Mouse (Mus musculus) MN1 (cell line): ENCODE data around the gene Chst14.

Experiments
- DNase-seq: peaks from one replicate; pipeline ENCODE4 v3.0.0-alpha.2; 2016; ENCODE audit warnings: low spot score

Gene Chst14

DNA sequence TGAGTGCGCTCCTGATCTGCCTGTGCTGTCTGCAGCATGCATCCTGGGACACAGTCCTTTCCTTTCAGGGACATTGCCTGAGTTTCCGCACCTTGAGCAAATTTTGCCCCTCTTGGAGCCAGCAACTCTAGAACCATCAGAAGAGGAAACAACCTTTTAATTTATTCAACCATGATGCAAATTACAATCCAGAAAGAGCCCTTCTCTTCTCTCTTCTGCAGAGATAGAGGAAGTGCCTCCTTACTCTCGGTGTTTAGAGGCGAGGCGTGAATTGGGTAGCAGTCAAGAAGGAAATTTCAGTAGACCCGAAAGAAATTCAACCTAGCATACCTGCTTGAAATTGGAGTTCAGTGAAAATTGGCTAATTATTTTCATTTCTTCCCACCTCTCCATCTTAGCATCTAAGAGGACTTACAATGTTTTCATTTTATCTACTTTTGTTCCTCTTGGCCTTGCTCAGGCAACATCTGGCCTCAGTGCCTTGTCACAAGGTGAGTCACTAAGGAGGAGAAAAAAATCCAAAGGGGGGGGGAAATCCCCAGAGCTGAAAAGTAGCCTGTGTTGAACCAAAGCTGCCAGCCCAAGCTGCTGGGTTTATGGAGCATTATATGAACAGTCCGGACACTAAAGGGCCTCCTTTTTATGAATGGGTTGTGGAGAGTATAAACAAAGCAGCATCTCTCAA lies 20.7 kb upstream of the Chst14 start:
- no peak for DNase-seq

DNA sequence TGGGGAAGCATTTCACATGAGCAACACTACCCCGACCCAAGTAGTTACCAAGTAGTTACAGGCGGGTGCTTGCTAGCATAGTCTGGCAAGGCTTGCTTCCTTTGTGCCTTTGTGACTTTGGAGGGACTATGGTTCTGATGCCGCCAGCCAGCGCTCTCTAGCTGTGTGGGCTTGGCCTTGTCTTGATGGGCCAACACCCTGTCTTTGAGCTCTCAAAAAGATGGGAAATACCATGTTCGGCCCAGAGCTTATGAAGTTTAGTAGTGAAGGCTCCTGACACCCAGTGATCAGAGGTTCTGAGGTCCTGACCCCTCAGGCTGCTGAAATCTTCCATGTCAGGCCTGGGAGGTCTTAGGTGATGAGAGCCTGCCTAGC lies 20.2 kb upstream of the Chst14 start:
- DNase-seq = no peak

DNA sequence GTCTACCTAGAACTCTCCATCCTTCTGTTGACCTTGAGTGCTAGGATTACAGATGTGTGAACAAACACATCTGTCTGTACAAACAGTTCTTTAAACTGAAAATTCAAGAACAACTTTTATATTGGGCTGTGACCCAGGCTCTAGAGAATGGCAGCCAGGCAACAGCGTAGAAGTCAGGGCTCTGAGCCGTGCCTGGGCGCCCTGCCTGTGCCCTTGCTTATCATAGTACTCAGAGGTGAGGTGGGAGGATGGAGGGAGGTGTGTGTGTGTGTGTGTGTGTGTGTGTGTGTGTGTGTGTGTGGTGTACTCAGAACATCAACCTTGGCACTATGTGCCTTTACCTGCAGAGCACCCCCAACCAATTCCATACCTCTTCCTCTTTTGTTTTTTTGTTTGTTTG lies 18.5 kb upstream of the Chst14 start:
- no peak for DNase-seq

DNA sequence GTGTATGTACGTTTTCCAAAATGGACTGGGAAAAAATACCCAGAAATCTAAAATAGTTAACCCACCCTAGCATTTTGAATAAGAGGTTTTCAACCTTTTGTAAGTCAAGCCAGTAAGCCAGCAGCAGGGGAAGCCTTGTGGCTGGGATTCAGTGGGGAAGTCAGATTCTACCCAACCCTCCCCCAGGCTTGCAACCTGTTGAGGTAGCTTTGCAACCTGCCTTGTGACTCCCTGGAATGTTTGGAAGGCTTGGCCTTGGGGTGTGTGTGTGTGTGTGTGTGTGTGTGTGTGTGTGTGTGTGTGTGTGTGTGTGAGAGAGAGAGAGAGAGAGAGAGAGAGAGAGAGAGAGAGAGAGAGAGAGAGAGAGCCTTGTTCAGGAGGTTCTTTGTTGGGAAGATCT lies 17.1 kb upstream of the Chst14 start:
- no peak for DNase-seq

DNA sequence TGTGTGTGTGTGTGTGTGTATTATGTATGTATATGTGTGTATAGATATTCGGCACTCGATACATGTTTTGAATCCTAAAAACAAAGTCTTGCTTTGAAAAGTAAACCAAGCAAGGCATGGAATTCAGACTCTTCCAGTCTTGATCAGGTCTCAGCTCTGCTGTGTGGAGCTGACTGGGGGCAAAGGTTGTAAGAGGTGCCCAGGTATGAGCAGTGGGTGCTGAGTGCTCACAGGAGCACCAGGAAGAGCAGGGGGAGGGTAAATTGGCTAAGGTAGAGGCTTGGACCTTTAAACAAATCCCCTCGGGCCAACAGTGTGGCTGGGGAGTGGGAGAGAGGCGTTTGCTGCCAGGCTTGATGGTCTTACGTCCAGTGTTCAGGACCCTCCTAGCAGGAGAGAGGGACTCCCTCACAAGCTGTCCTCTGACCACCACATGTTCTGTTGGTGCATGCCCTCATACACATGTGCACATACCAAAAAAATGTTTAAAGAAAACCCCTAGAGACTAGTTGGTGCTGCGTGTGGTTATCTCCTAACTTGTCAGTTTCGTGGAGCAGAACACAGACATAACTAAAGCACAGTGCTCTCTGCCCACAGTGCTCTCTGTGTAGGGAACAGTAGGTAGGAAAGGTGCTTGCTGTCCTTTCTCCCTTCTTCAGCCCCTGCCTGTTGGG lies 15.6 kb upstream of the Chst14 start:
- DNase-seq = no peak

DNA sequence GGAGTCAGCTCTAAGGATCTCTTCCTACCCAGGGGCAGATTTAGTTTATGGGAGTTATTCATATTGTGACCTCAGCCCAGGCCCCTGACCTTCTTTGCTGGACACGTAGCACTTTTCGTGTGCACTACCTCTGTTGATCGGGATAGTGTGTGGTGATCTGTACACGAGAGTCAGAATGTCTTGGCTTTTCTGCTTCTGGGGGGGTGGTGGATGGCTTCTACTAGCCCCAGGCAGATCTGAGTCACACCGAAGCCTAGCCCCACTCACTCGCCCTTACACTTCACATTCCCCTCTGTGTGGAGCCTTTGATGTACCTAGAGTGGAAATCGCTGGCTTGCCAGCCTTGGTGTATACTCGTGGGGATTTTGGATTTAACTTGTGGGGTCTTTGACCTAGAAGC lies 13.6 kb upstream of the Chst14 start:
- DNase-seq = no peak

DNA sequence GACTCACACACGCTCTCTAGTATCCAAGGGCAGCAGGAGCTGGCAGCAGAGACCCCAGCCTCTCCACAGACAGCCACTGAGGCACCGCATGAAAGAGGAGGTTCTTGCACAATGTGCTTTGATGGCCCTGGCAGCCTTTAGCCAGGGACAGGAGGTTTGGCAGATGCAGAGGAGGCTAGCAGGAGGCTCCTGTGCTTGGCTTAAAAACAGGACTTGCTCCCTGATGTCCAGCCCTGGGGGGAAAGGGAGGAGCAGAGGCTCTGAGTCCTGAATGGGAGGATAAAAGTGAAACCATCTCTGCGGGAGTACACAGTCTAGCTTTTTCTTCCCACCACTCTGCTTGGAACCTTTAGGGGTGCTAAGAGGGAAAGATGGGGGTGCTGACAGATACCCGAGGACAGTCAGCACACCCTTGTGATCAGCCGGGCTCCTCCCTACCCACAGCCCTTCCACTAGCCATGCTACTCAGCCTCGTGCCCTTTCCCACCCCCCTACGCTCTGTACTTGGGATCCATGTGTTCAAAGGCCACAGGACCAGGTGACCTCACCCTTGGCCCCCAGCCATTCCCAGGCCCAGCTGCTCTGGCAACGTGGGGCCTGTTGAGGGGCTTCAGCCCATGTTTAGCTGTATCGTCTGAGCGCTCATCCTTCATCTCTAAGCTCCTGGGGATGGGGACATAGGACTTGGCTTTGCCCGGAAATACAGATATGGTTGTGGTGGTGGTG lies 12.6 kb upstream of the Chst14 start:
- no peak for DNase-seq

DNA sequence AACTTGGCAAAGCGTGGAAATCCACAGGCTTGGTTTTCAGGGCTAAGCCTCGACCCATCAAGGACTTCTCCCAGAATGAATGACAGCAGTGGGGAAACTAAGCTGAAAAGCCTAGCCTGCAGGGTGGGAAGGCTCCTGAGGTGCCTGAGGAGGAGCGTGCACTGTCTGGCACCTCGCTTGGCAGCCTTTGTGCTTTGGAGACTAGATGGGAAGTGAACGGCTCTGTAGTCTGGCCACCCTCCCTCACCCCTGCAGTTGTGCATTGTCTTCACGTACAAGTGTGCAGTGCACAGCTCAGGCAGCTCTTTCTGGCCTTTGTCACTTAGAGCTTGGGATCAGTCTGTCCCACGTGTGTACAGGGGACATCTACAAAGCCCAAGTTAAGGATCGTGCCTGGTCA lies 11.6 kb upstream of the Chst14 start:
- no peak for DNase-seq

DNA sequence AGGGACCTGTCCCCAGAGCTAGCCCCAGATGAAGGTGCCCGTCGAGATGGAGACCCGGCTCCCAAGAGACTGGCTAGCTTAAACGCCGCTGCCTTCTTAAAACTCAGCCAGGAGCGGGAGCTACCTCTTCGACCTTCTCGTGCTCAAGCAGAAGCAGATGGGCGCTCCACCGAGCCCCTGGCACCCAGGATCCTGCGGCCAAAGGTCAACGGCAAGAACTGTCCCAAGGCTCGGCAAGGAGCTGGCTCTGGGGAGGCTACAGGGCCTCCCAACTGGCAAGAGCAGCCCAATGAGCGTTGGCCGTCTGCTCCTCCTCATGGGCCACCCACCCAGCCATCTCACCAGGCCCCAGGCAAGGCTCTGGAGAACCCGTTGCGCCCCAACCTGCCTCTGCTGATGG lies 9.9 kb upstream of the Chst14 start:
- DNase-seq = no peak

DNA sequence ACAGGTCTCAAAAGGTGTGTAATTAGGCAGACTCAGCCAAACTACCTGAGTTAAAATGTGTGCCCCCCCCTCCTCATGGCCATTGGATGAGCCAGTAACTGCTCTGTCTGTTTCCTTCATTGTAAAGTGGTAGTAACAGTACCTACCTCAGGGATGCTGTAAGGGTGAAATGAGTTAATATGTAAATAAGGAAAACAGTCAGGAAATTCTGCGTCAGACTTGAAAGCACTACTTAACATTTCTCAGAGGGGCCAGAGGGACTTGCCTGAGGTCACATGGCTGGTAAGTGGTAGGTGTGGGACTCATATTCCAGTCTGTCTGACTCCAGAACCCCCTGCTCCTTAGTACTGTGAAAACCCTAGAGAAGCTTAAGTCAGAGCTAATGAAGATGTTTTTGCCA lies 7.8 kb upstream of the Chst14 start:
- no peak for DNase-seq

DNA sequence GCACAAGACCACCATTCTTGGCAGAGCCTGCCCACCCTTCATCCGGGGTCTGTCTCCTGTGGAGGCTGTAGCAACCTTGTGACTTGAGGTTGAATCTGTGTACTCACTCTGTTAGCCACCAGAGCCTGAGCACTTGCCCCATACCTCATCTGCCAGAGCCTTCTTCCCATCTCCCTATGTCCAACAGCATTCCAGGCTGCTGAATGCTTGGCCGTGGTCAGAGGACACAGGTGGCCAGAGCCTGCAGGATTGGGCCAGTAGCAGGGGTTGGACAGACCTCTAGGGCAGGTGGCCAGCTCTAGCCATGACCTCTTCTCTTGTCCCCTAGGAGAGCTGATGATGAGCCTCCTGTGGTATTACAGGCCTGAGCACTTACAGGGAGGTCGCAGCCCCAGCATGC lies 5.9 kb upstream of the Chst14 start:
- no peak for DNase-seq

DNA sequence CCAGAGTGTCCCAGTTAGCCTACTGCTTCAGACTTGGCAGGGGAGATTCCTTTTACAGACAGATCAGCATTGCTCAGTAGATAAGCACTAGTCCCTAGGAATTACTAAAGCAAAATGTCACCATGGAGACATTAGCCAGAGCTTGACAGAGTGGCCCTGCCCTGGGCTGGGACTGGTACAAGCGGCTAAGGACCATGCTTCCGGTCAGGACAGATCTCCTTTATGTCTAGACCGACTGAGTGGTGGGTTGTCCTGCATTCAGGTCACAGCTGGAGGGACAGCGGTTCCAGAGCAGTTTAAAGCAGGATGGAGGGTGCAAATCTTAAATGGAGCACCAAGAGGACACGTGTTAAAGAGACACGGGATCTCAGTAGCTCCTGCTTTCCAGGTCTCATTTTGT lies 344 bp upstream of the Chst14 start:
- peak; percentile 58 for DNase-seq

DNA sequence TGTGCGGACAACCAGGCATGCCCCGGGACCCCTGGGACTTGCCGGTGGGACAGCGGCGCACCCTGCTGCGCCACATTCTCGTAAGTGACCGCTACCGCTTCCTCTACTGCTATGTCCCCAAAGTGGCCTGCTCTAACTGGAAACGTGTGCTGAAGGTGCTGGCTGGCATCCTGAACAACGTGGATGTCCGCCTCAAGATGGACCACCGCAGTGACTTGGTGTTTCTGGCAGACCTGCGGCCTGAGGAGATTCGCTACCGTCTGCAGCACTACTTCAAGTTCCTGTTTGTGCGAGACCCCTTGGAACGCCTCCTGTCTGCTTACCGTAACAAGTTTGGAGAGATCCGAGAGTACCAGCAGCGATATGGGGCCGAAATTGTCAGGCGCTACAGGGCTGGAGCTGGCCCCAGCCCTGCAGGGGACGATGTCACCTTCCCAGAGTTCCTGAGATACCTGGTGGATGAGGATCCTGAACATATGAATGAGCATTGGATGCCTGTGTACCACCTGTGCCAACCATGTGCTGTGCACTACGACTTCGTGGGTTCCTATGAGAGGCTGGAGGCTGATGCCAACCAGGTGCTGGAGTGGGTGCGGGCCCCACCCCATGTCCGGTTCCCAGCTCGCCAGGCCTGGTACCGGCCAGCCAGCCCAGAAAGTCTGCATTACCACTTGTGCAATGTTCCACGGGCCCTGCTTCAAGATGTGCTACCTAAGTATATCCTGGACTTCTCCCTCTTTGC lies 873 bp downstream of the Chst14 start:
- no peak for DNase-seq

DNA sequence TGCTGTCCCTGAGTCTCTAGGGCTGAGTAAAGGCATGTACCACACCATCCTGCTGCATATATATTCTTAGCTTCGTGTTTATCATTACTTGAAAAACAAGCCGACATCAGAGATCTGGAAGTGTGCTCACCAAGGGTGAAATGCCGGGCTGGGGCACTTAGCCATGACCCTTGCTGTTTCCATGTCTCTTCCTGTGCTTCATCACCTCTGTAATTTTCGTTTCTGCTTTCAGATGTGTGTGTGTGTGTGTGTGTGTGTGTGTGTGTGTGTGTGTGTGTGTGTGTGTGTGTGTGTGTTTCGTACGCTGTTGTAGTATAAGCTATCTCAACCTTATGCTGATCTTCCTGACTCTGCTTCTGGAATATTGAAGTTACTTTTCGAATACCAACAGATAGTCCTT lies 15.0 kb downstream of the Chst14 start:
- no peak for DNase-seq

DNA sequence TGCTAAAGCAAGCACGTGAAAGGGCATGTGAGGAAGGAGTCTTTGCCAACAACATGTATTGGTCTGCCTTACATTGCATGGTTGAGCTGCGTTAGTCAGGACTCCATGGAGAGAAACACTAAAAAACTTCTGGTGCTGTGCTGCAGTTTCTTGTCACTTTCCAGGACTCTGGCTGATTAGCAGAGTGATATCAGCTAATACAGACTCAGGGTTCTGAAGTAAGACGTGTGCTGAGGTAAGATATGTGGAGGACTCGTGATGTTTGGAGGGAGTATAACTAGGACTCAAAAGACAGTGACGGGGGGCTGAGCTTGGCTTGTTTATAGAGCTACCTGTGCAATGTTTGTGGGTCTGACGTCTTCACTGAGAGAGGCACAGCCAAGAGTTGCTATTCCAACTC lies 16.9 kb downstream of the Chst14 start:
- DNase-seq = no peak

DNA sequence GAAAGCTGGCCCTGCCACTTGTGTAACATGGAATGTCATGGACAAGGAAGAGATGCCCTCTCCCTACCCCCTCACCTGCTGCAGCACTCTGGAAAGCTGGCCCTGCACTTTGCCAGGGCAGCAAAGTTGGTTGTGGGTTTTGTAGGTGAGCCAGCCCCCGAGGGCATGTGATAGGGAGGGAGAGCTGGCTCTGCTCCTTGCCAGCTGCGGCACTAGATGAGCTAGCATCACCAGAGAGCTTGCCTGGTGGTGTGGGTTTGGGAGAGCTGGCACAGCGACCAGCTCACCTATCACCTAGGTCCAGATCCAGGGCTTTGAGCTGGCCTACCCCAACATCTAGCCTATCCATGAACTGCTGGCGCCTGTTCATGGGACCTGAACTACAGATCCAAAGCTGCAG lies 22.5 kb downstream of the Chst14 start:
- no peak for DNase-seq

DNA sequence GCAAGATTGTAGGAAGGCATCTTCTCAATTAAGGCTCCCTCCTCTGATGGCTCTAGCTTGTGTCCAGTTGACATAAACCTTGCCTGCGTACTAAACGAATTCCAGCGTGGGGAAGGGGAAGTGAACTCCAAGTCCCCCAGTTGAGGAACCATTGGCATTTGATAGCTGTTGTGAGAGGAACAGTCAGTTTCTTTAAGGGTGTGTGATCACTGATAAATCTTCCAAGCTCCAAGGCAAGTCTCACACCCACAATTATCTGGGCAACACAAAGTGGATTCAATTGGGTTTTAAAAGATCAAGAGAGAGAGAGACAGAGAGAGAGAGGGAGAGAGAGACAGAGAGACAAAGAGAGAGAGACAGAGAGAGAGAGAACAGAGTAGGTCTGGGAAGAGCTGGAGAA lies 23.4 kb downstream of the Chst14 start:
- DNase-seq = no peak

DNA sequence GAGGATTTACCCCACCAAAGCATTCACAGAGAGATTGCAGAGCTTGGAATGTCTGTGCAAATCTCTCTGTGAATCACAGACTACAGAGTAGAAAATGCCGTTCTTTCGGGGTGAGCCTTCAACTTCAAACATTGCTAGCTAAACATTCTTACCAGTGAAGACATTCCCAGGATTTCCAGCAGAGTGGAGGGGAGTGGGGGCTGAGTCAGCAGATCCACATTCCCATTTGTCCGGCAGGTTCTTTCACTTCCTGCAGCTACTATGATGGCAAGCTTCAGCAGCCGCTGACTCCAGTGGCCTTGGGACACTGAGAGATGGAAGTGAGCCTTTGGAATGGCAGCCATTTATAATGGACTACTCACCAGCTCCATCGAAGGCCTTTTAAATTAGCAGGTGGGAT lies 30.2 kb downstream of the Chst14 start:
- DNase-seq = no peak

DNA sequence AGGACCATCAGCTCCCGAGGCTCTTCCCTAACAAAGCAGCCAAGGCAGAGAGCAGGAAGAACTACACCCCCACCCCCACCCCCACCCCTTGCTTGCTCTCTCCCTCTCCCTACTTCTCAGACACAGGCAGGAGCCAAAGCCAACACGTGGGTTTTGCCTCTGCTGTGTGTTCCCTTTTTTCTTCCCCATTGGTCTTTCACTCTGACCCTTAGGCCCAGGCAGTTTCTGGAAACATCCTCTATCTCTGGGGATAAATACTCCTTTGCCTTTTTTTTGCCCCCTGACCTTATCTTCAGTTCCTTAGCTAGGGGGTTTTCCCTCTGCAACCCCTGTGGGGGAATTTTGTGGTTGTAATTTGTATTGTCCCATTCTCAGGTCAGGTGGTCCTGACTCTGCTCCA lies 33.3 kb downstream of the Chst14 start:
- DNase-seq = no peak

DNA sequence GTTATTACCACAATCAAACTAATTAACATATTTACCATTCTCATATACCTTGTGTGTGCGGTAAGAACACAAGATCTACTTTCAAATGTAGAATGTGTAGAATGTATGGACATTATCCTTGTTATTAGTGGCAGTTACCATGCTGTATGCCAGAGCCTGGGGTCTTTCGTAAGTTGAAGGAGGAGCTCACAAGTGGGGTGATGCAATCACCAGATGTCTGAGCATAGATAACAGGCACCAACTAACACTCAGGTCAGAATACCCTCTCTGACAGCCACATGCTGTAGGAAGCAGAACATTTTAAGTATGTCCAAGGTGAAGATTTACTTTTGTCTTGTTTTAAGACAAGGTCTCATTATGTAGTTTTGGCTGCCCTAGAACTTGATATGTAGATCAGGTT lies 34.1 kb downstream of the Chst14 start:
- no peak for DNase-seq

DNA sequence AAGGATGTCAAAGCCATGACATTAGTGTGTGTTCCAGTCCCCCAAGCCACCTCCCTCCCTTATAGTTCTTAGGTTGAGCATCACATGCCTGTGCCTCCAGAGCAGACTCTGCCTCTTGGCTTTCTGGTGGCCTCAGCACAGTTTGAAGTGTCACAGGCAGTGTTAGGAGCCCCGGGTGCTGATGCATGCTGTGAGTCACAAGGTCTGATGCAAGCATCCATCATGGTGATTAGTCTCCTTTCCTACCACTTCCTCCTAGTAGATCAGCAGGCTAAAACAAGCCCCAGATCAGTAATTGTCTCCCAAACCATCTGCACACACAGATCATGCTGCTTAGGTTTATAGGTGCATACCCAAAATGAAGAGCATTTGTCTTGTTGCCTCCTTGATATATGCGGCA lies 35.2 kb downstream of the Chst14 start:
- peak; percentile 51 for DNase-seq

DNA sequence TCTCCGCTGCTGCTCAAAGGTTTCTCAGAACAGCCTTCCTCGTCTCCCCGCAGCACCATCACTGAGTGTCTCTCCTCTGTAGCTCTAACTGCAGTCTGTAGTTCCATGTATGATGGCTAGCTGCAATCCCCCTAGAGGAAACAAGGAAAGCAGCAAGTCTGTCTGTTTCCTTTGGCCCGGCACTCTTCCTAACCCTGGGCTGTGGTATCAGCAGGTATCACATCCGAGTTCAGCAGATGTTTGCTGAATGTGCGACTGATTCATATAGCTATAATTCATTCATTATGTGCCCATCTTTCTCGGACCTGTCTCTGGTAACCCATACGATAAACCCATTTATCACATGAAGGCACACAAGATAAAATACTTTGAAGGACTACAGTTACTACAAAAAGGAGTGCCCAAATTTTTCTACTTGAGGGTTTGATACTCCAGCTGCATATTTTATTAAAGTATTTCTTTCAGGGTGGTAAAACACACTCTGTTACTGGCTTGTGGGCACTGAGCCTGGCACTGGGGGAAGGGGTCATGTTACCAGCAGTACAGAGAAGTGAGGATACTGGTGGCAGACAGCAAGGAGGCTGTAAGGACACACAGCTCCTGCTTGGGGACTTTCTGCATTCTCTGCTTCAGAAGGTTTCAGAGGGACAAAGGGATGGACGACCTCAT lies 36.8 kb downstream of the Chst14 start:
- peak; percentile 20 for DNase-seq
